Mouse (Mus musculus) kidney, embryonic 16.5 days (tissue): Measurements from ENCODE around the gene 1500015O10Rik. TPM values are rescaled to one million over a fixed set of nuclear protein-coding genes. Genes with fewer than 3 reads are reported as not detected.

Experiments
- ATAC-seq: fragments of 200-750 bp; cut with Nextera tagmentation; 2 replicates; pipeline ENCODE4 v1.8.0; 2017; ENCODE audit warnings: moderate TSS enrichment; ENCODE audit not compliant: low FRiP score, low TSS enrichment
- H3K27ac ChIP-seq: fragments of 300-500 bp; sonication (generic); 2 replicates; pipeline ENCODE4 v1.5.1; 2014; ENCODE audit warnings: low read length
- H3K27me3 ChIP-seq: fragments of 300-500 bp; sonication (generic); 2 replicates; pipeline ENCODE4 v1.6.1; 2014; ENCODE audit warnings: low read length, control low read depth, mixed read lengths; ENCODE audit not compliant: insufficient read depth
- H3K36me3 ChIP-seq: fragments of 300-500 bp; sonication (generic); 2 replicates; pipeline ENCODE4 v1.6.1; 2014; ENCODE audit warnings: low read length, control low read depth, mixed read lengths; ENCODE audit not compliant: insufficient read depth
- H3K4me1 ChIP-seq: fragments of 300-500 bp; sonication (generic); 2 replicates; pipeline ENCODE4 v1.6.1; 2014; ENCODE audit warnings: low read length, control low read depth, mixed read lengths; ENCODE audit not compliant: insufficient read depth
- H3K4me2 ChIP-seq: fragments of 300-500 bp; sonication (generic); replicated peaks from 2 replicates; pipeline ENCODE4 v1.6.1; 2014; ENCODE audit warnings: low read depth, low read length
- H3K4me3 ChIP-seq: fragments of 300-500 bp; sonication (generic); 2 replicates; pipeline ENCODE4 v1.5.1; 2014; ENCODE audit warnings: mild to moderate bottlenecking, low read length
- H3K9ac ChIP-seq: fragments of 300-500 bp; sonication (generic); replicated peaks from 2 replicates; pipeline ENCODE4 v1.6.1; 2014; ENCODE audit warnings: low read length
- H3K9me3 ChIP-seq: fragments of 300-500 bp; sonication (generic); 2 replicates; pipeline ENCODE4 v1.6.1; 2016; ENCODE audit warnings: low read length, control low read depth
- WGBS: fragments of 180-500 bp; shearing (Covaris S2); extraction: QIAGEN DNeasy Blood & Tissue Kit; methylation state at CpG from one replicate; pipeline ENCODE4 v1.1.7; 2014; 5-methylcytosine and 5-hydroxymethylcytosine counted together
- polyA plus RNA-seq: library from polyadenylated mRNA; unstranded; fragments of >200 nt; fragmentation: Nextera tagmentation; extraction: Ambion mirVana; gene quantifications from 2 replicates; pipeline ENCODE4 v1.2.1, GENCODE M21; 2015

Gene 1500015O10Rik
- polyA plus RNA-seq, 1 experiment from 2014 or later = 10.7 TPM

GRCm38 (mm10) chr1:43786711-43787110 is 56.3 kb downstream of the 1500015O10Rik start:
- Histone ChIP-seq H3K36me3 (0 out of 2 replicates have a peak, but pooled peaks cover 2% of the 10 kb centered on the region), H3K4me3 (no peak overlapping the region), H3K4me2 (no peak overlapping the region), H3K9ac (no peak overlapping the region), H3K27ac (no peak overlapping the region), H3K4me1 (no peaks in the 10 kb centered on the region), H3K27me3 (no peaks in the 10 kb centered on the region), H3K9me3 (no peaks in the 10 kb centered on the region)
- 91% methylated on average over 5 of the region's 5 CpGs for WGBS
- ATAC-seq = no peak

- Histone ChIP-seq H3K27ac (no peak overlapping the region), H3K4me1 (no peaks in the 10 kb centered on the region), H3K4me2 (no peak overlapping the region), H3K9ac (no peak overlapping the region), H3K36me3 (0 out of 2 replicates have a peak, but pooled peaks cover 2% of the 10 kb centered on the region), H3K27me3 (no peaks in the 10 kb centered on the region), H3K4me3 (no peak overlapping the region), H3K9me3 (no peaks in the 10 kb centered on the region)
- 91% methylated on average over 2 of the region's 2 CpGs for WGBS
- ATAC-seq = no peak
Observed at GRCm38 (mm10) chr1:43789765-43790164, 59.4 kb downstream of the 1500015O10Rik start.

Other genes with a start within 250 kb of the 1500015O10Rik start
- gene Uxs1, start 97.2 kb downstream of the 1500015O10Rik start, polyA plus RNA-seq = 26.0 and 26.6 TPM in 2 replicates
- gene Tpp2, start 203.0 kb downstream of the 1500015O10Rik start, polyA plus RNA-seq = 63.7 and 71.3 TPM in 2 replicates